Mouse (Mus musculus) lung, postnatal 0 days (tissue): ENCODE results near the gene Fyn.

Experiments used
- CTCF ChIP-seq: IDR thresholded peaks from 2 replicates; pipeline ENCODE4 v1.5.1; 2016; ENCODE audit warnings: antibody characterized with exemption, mild to moderate bottlenecking
- EP300 ChIP-seq: IDR thresholded peaks from 2 replicates; pipeline ENCODE4 v1.6.1; 2016; ENCODE audit warnings: antibody characterized with exemption, mild to moderate bottlenecking, control low read depth

- TF ChIP-seq CTCF = no peak
- TF ChIP-seq EP300 = no peak
Observed at GRCm38 (mm10) chr10:39559321-39559720, 190.7 kb downstream of the Fyn start.
